Mouse (Mus musculus): ENCODE measurements around the gene Samd14. TPM values are rescaled to one million over a fixed set of nuclear protein-coding genes. Genes with fewer than 3 reads are reported as not detected.
A peak's percentile ranks its signal among the peaks of the same experiment; 100 is the strongest.

Gene Samd14
- polyA plus RNA-seq, 1 experiment from 2014 or later: 32.3 TPM

GRCm38 (mm10) chr11:95040491-95041138 lies 30.9 kb downstream of the Samd14 start:
- no peaks in the 10 kb centered on the region for H3K27me3 ChIP-seq
- in situ Hi-C loops (cut with MboI; ENCODE audit: low pct_unique_long_range_greater_than_20kb): loop anchor here (5.0 to 10.0 kb wide), 3 partner anchors 63 to 214 kb away; partner anchors contain the start of gene Sgca
- ATAC-seq (peak; percentile 13), DNase-seq (ENCODE audit: low read depth, low spot score) (peak; percentile 12)
- CTCF ChIA-PET: interaction anchor here (1.0 to 2.0 kb wide), 5 partner anchors 13 to 63 kb away, joined by 3 to 8 read pairs (median 4); no protein-coding TSS in a partner anchor
- TF ChIP-seq CTCF (IDR thresholded peaks at IDR 0.05): no peak
- POLR2A ChIA-PET: interaction anchor here (0.9 to 1.3 kb wide), 3 partner anchors 31 to 51 kb away, joined by 4 to 6 read pairs (median 4); partner anchors contain the start of genes Ppp1r9b and Samd14

- DNase-seq (ENCODE audit: low read depth, low spot score) (peak; percentile 84), ATAC-seq (peak; percentile 87)
- ChIA-PET POLR2A (interaction anchor here (0.5 to 1.3 kb wide), 6 partner anchors 16 to 64 kb away, joined by 3 to 5 read pairs (median 4); partner anchors contain the start of gene Samd14), CTCF (interaction anchor here (0.7 to 2.9 kb wide), 9 partner anchors 10 to 63 kb away, joined by 3 to 16 read pairs (median 4); no protein-coding TSS in a partner anchor)
- in situ Hi-C loops (cut with MboI; ENCODE audit: low pct_unique_long_range_greater_than_20kb): loop anchor here (5.0 to 10.0 kb wide), 3 partner anchors 64 to 214 kb away; partner anchors contain the start of gene Sgca
- TF ChIP-seq CTCF (IDR thresholded peaks at IDR 0.05): no peak
- no peaks in the 10 kb centered on the region for H3K27me3 ChIP-seq
Measured at GRCm38 (mm10) chr11:95041139-95041609, 31.5 kb downstream of the Samd14 start, which contains the start of gene Pdk2. TSS of gene Pdk2 (minus strand) at chr11:95041354.

GRCm38 (mm10) chr11:95042096-95042495 lies 32.4 kb downstream of the Samd14 start:
- in situ Hi-C loops (cut with MboI; ENCODE audit: low pct_unique_long_range_greater_than_20kb): loop anchor here (5.0 to 10.0 kb wide), 3 partner anchors 65 to 213 kb away; partner anchors contain the start of gene Sgca
- ATAC-seq (peak; percentile 34), DNase-seq (ENCODE audit: low read depth, low spot score) (no peak)
- ChIA-PET CTCF (interaction anchor here (0.7 to 2.9 kb wide), 16 partner anchors 9 to 75 kb away, joined by 3 to 16 read pairs (median 4); no protein-coding TSS in a partner anchor), POLR2A (interaction anchor here (0.9 to 1.3 kb wide), 4 partner anchors 31 to 63 kb away, joined by 4 to 5 read pairs (median 4); partner anchors contain the start of gene Samd14)
- H3K27me3 ChIP-seq: no peaks in the 10 kb centered on the region
- TF ChIP-seq CTCF (IDR thresholded peaks at IDR 0.05): no peak

GRCm38 (mm10) chr11:95043060-95043459 lies 33.4 kb downstream of the Samd14 start:
- CTCF ChIA-PET: interaction anchor here (1.1 to 2.9 kb wide), 8 partner anchors 8 to 62 kb away, joined by 3 to 16 read pairs (median 6); no protein-coding TSS in a partner anchor
- no peak for ATAC-seq
- in situ Hi-C loops (cut with MboI; ENCODE audit: low pct_unique_long_range_greater_than_20kb): loop anchor here (5.0 to 10.0 kb wide), 3 partner anchors 64 to 212 kb away; partner anchors contain the start of gene Sgca

GRCm38 (mm10) chr11:95043608-95044007 lies 33.9 kb downstream of the Samd14 start:
- H3K27me3 ChIP-seq: no peaks in the 10 kb centered on the region
- in situ Hi-C loops (cut with MboI; ENCODE audit: low pct_unique_long_range_greater_than_20kb): loop anchor here (5.0 to 10.0 kb wide), 3 partner anchors 64 to 211 kb away; partner anchors contain the start of gene Sgca
- TF ChIP-seq CTCF (IDR thresholded peaks at IDR 0.05): no peak
- DNase-seq (ENCODE audit: low read depth, low spot score) (no peak), ATAC-seq (no peak)
- POLR2A ChIA-PET: interaction anchor here (1.1 to 1.2 kb wide), 2 partner anchors 23 to 33 kb away, joined by 3 to 4 read pairs; partner anchors contain the start of gene Itga3
- CTCF ChIA-PET: interaction anchor here (2.9 kb wide), 1 partner anchor 27 kb away, joined by 16 read pairs; no protein-coding TSS in a partner anchor

More at GRCm38 (mm10) chr11:95043060-95043459, 33.4 kb downstream of the Samd14 start:
- POLR2A ChIA-PET: interaction anchor here (1.1 to 1.2 kb wide), 2 partner anchors 24 to 33 kb away, joined by 3 to 4 read pairs; partner anchors contain the start of gene Itga3
- no peaks in the 10 kb centered on the region for H3K27me3 ChIP-seq
- no peak for DNase-seq (ENCODE audit: low read depth, low spot score)
- TF ChIP-seq CTCF (IDR thresholded peaks at IDR 0.05): no peak

- CTCF ChIA-PET: interaction anchor here (1.1 kb wide), 1 partner anchor 60 kb away, joined by 3 read pairs; no protein-coding TSS in a partner anchor
- POLR2A ChIA-PET: interaction anchor here (1.2 kb wide), 1 partner anchor 22 kb away, joined by 3 read pairs; no protein-coding TSS in a partner anchor
- H3K27me3 ChIP-seq: no peaks in the 10 kb centered on the region
Measured at GRCm38 (mm10) chr11:95044185-95044870, 34.6 kb downstream of the Samd14 start.

GRCm38 (mm10) chr11:95046980-95047680 lies 37.5 kb downstream of the Samd14 start:
- no peaks in the 10 kb centered on the region for H3K27me3 ChIP-seq
- DNase-seq (ENCODE audit: low read depth, low spot score) (no peak), ATAC-seq (no peak)
- ChIA-PET CTCF (interaction anchor here (1.0 to 2.7 kb wide), 8 partner anchors 12 to 61 kb away, joined by 3 to 18 read pairs (median 4); no protein-coding TSS in a partner anchor), POLR2A (interaction anchor here (1.0 kb wide), 1 partner anchor 25 kb away, joined by 3 read pairs; no protein-coding TSS in a partner anchor)
- in situ Hi-C loops (cut with MboI; ENCODE audit: low pct_unique_long_range_greater_than_20kb): loop anchor here (10.0 kb wide), 1 partner anchor 208 kb away; no protein-coding TSS in a partner anchor
- TF ChIP-seq CTCF (IDR thresholded peaks at IDR 0.05): no peak

More at GRCm38 (mm10) chr11:95044185-95044870, 34.6 kb downstream of the Samd14 start:
- no peak for DNase-seq (ENCODE audit: low read depth, low spot score)
- no peak for ATAC-seq
- in situ Hi-C loops (cut with MboI; ENCODE audit: low pct_unique_long_range_greater_than_20kb): loop anchor here (5.0 to 10.0 kb wide), 3 partner anchors 63 to 210 kb away; partner anchors contain the start of gene Sgca
- no peak for TF ChIP-seq CTCF (IDR thresholded peaks at IDR 0.05)

GRCm38 (mm10) chr11:95053062-95053461 lies 43.4 kb downstream of the Samd14 start:
- no peak for TF ChIP-seq CTCF (IDR thresholded peaks at IDR 0.05)
- in situ Hi-C loops (cut with MboI; ENCODE audit: low pct_unique_long_range_greater_than_20kb): no loop called here

More at GRCm38 (mm10) chr11:95053062-95053461, 43.4 kb downstream of the Samd14 start:
- H3K27me3 ChIP-seq: no peaks in the 10 kb centered on the region
- DNase-seq (ENCODE audit: low read depth, low spot score) (no peak), ATAC-seq (no peak)
- ChIA-PET CTCF (no interaction called here), POLR2A (no interaction called here)

All from Patski (cell line).